Mouse (Mus musculus) erythroid progenitor cell, adult 5-6 weeks (primary cell): ENCODE data around the gene Hist1h2bf. TPM values are rescaled to one million over a fixed set of nuclear protein-coding genes. Genes with fewer than 3 reads are reported as not detected.
"Not testable (repeated sequence)": the region's sequence is repeated elsewhere in the genome, so short reads cannot be mapped to it uniquely, and the experiment has no call there.

Experiments used
- ATAC-seq: replicated peaks from 2 replicates; pipeline ENCODE4 v1.8.0; 2016; ENCODE audit warnings: moderate number of reproducible peaks, mild to moderate bottlenecking, moderate TSS enrichment, inconsistent platforms; ENCODE audit not compliant: poor library complexity, low FRiP score, severe bottlenecking
- total RNA-seq, 2 experiments: library from RNA; stranded (forward) in 1 of 2; stranded (reverse) in 1 of 2; fragments of 150-400 nt in 1 of 2; fragments of 186-747, 209-891 nt in 1 of 2; gene quantifications; 2 replicates each; pipeline versions ENCODE4 v1.2.3 to v1.2.4; 2015 to 2017; ENCODE audit warnings: low replicate concordance in 2 of 2

Gene Hist1h2bf
- total RNA-seq, 2 experiments from 2014 or later = 1,210 to 1,557 TPM

GRCm38 (mm10) chr13:23573034-23573897 is 730 bp downstream of the Hist1h2bf start:
- ATAC-seq = not testable (repeated sequence)

- ATAC-seq = peak; percentile 13; the same call in 1 of the 2 replicates
Measured at GRCm38 (mm10) chr13:23572218-23573033, 1.6 kb downstream of the Hist1h2bf start.

DNA sequence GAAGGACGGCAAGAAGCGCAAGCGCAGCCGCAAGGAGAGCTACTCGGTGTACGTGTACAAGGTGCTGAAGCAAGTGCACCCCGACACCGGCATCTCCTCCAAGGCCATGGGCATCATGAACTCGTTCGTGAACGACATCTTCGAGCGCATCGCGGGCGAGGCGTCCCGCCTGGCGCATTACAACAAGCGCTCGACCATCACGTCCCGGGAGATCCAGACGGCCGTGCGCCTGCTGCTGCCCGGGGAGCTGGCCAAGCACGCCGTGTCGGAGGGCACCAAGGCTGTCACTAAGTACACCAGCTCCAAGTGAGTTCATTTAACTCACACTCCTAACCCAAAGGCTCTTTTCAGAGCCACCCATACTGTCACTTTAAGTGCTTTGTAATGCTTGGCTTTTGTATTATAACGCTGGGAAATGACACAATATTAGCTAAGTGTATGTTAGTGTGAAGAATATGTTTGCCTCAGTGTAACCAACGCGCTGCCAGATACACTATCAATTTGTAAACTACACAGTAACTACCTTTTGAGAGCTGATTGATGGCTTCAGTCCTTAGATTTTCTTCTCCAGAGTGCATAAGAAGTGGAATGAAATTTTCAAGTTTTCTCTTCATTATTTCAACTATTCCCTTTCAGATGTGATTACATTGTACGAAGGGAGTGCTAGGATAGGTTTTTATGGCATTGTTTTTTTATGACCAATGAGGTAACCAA is 2.3 kb downstream of the Hist1h2bf start:
- ATAC-seq = peak; percentile 13; the same call in 1 of the 2 replicates

- peak; percentile 73 for ATAC-seq
Measured at GRCm38 (mm10) chr13:23571022-23571503, 2.9 kb downstream of the Hist1h2bf start, which contains the start of the genes Hist1h2ae and Hist1h2bg. Hist1h2ae (minus strand) TSS chr13:23571220. Hist1h2bg (plus strand) TSS chr13:23571396.

DNA sequence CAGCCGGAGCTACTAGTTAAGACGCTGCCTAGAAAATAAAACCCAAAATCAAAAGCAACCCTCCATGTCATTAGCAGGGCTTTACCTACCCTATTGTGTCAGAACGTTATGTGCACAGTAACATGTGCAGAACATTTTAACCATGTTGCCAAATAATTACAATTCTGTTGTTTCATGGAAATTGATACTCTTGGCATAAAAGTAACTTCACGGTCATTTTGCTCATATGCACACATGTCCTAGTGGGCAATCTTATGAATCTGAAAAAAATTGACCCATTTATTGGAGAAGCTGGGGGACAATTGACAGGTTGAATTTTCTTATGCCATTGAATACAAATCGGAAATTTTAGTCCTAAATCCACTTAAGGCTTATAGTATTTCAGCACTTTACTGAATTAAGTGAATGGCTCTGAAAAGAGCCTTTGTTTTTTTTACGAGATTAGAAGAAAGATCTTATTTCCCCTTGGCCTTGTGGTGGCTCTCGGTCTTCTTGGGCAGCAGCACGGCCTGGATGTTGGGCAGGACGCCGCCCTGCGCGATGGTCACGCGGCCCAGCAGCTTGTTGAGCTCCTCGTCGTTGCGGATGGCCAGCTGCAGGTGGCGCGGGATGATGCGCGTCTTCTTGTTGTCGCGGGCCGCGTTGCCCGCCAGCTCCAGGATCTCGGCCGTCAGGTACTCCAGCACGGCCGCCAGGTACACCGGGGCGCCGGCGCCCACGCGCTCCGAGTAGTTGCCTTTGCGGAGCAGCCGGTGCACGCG is 3.6 kb downstream of the Hist1h2bf start:
- not testable (repeated sequence) for ATAC-seq

- no peak for ATAC-seq
Measured at GRCm38 (mm10) chr13:23564482-23564881, 9.5 kb downstream of the Hist1h2bf start.

DNA sequence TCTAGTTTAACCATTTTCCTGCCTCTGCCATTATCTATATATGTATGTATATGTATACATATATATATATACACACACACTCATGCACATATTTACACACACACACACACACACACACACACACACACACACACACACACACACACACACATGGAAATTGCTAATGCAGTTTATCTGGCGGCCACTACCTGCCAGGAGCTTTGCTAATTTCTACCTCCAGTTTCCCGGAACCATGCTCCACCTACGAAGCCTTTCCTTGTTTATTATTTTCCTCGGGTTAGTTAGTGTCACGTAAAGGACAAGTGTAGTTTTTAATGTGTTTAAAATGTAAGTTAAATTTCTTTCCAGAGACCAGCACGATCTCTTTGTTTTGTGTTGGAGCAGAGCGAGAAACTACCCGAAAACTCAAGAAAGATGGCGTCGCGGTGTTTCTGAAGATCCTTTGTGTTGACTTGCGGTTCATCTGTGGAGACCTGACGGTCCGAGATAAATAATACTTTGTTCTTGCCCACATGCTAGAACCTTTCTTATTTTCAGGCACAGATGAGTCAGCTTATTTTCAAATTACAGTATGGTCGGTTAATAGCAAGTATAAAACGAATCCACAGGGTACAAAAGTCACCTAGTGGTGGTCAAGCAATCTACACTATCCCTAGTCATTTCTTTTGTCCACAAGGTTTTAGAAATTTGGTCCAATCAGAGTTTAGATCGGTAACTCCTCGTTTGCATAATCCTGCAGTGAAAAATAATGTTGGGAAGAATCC is 11.1 kb downstream of the Hist1h2bf start:
- ATAC-seq = peak; percentile 68

GRCm38 (mm10) chr13:23561883-23562659 is 11.9 kb downstream of the Hist1h2bf start, which contains the start of gene Hist1h3e:
Hist1h3e (minus strand) TSS chr13:23562369.
- ATAC-seq = peak; percentile 86

GRCm38 (mm10) chr13:23561531-23561882 is 12.5 kb downstream of the Hist1h2bf start:
- peak; percentile 53 for ATAC-seq

DNA sequence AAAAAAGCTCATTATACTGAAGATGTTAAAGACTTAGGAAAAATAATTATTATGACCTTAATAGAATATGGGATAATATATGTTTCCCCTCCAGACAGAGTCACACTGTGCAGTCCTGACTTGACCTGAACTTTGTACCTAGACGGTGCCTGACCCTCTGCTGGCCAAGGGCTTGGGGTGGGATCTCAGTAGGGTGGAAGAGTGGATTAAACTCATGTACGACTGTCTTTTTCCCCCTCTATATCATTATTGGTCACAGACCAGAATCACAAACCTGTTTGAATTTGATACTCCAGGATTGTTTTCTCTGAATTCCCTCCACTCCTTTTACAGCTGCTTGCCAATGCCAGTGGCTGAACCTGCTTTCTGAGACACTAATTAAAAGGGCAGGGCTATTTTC is 13.3 kb downstream of the Hist1h2bf start:
- not testable (repeated sequence) for ATAC-seq

- no peak for ATAC-seq
Measured at GRCm38 (mm10) chr13:23556906-23557305, 17.1 kb downstream of the Hist1h2bf start.

DNA sequence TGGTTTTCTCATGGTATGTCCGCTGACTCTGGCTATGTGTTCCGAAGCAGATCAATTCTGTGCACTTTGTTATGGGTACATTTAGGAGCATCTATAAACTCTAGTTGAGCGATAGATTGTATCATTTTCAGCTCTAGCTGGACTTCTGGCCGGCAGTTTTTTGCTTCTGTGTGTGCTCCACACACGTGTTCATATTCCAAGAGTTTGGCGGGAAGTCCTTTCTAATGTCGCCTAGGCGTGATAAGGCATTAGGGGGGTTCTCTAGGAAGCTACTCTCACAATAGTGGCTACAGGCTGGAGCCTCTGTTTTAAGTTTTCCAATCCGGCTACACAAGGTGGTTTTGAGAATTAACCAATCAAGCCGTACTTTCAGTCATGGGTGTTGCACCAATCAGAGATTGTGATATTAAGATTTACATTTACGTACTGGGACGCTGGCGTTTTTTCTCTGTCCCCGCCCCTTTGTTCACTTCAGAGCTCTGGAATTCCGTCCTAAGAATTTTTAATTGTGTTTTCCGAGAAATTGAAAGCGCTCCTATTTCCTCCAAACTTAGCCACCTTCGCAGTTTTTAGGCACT is 18.1 kb downstream of the Hist1h2bf start:
- ATAC-seq = peak; percentile 62

GRCm38 (mm10) chr13:23554925-23555838 is 18.8 kb downstream of the Hist1h2bf start:
- ATAC-seq = peak; percentile 51

DNA sequence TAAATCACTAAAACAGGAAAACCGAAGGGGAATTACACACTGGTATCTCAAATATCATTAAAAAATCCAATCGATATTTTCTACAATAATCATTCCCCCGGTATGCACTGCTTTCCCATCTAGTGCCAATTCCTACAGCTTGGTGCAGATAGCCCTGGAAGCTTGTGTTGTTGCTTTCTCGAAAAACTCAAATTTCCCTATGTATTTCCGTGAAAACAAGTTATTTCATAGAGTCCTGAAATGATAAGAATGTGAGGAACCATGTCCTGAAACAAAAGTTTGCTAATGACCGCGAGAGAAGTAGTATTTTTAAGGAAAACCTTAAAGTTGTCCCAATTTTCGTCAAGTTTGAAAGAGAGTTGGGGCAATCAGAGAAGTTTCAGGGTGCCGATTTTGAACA is 19.6 kb downstream of the Hist1h2bf start:
- ATAC-seq = no peak

DNA sequence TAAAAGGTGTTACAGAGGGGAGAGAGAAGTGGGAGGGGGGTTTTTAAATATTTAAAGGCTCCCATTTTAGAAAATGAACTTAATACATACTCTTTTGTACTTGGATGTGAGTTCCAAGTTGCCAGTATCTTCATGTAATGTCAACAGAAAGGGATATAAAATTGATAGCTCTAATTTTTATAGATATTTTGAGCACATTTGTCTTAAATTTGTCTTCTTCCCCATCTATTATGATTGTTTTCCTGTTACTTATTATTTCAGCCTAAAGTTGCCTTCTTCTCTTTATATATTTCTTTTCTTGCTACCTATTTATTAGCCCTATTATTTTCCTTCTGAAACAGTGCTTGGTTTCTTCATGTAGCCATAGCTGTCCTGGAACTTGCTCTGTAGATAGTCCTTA is 21.0 kb downstream of the Hist1h2bf start, which contains the start of gene Hist1h1d:
Hist1h1d (plus strand) TSS at position 301 of the 400 bp plus-strand sequence.
- ATAC-seq = no peak
